Mouse (Mus musculus) myocyte (in vitro differentiated cells): Measurements from ENCODE around the gene Olfr429.

Experiments used
- CEBPB ChIP-seq: IDR thresholded peaks from 2 replicates; pipeline ENCODE4 v1.6.1; 2011; ENCODE audit warnings: mild to moderate bottlenecking, moderate library complexity; ENCODE audit not compliant: poor library complexity, insufficient read depth, severe bottlenecking
- E2F4 ChIP-seq: IDR thresholded peaks from one replicate; pipeline ENCODE4 v1.6.1; 2011; ENCODE audit warnings: mild to moderate bottlenecking, control low read depth, moderate library complexity; ENCODE audit not compliant: insufficient read depth
- MAX ChIP-seq: IDR thresholded peaks from one replicate; pipeline ENCODE4 v1.6.1; 2011; ENCODE audit warnings: low read depth, mild to moderate bottlenecking, control low read depth
- MYOG ChIP-seq, 3 experiments: IDR thresholded peaks; one replicate each; pipeline ENCODE4 v1.6.1; 2011; ENCODE audit warnings: control low read depth in 2 of 3, low read depth in 2 of 3, mild to moderate bottlenecking in 2 of 3; ENCODE audit not compliant: insufficient read length in 2 of 3, control insufficient read depth in 1 of 3, insufficient read depth in 1 of 3
- POLR2A ChIP-seq: IDR thresholded peaks from one replicate; pipeline ENCODE4 v1.6.1; 2011; ENCODE audit warnings: low read depth, mild to moderate bottlenecking, control low read depth, moderate library complexity; ENCODE audit not compliant: insufficient read length
- POLR2AphosphoS2 ChIP-seq: IDR thresholded peaks from one replicate; pipeline ENCODE4 v1.6.1; 2011; ENCODE audit warnings: low read depth, control low read depth; ENCODE audit not compliant: insufficient read length
- REST ChIP-seq: IDR thresholded peaks from one replicate; pipeline ENCODE4 v1.6.1; 2011; ENCODE audit warnings: mild to moderate bottlenecking, control low read depth, moderate library complexity; ENCODE audit not compliant: insufficient read depth, insufficient read length
- SRF ChIP-seq: IDR thresholded peaks from one replicate; pipeline ENCODE4 v1.6.1; 2011; ENCODE audit warnings: low read depth; ENCODE audit not compliant: control insufficient read depth, insufficient read length
- TCF12 ChIP-seq: IDR thresholded peaks from one replicate; pipeline ENCODE4 v1.6.1; 2011; ENCODE audit warnings: mild to moderate bottlenecking, control low read depth; ENCODE audit not compliant: poor library complexity, insufficient read depth, severe bottlenecking
- TCF3 ChIP-seq: IDR thresholded peaks from one replicate; pipeline ENCODE4 v1.6.1; 2011; ENCODE audit warnings: low read depth, control low read depth; ENCODE audit not compliant: insufficient read length
- USF1 ChIP-seq: IDR thresholded peaks from one replicate; pipeline ENCODE4 v1.6.1; 2011; ENCODE audit warnings: low read depth, mild to moderate bottlenecking, control low read depth, moderate library complexity

DNA sequence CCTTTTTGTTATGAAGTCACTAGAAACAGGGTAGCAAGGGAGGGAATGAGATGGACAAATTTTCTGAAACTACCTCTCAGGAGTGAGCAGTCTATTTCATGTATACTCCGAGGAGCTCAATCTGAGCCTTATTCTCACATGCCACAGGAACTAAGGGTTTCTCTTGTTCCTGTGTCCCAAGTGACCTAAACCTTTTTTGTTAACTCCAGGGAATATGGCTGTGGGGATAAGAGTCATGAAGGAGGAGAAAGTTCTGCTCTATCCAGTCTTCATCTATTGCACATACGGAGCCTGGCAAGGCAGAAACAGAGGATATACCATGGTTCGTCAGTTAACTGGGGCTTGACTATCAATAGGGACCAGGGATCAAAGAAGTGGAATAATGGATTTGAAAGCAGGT lies 17.8 kb upstream of the Olfr429 start, which contains the start of gene Olfr430:
- TF ChIP-seq POLR2A (no peak), POLR2AphosphoS2 (no peak), SRF (no peak), TCF12 (no peak), MYOG (IDR thresholded peaks at IDR 0.05; ENCODE audit: control insufficient read depth in 1 of 3, insufficient read depth in 1 of 3, insufficient read length in 2 of 3, low read depth in 2 of 3) (no peak), E2F4 (no peak), MAX (no peak), CEBPB (no peak), REST (no peak), TCF3 (no peak), USF1 (no peak)
